Mouse (Mus musculus) heart, embryonic 16.5 days (tissue): ENCODE results near the gene Btg3. TPM values are rescaled to one million over a fixed set of nuclear protein-coding genes. Genes with fewer than 3 reads are reported as not detected.

Experiments
- ATAC-seq: fragments of 200-750 bp; cut with Nextera tagmentation; replicated peaks from 2 replicates; pipeline ENCODE4 v1.8.0; 2017; ENCODE audit warnings: moderate number of reproducible peaks; ENCODE audit not compliant: insufficient read depth, low FRiP score; ENCODE audit errors: extremely low read depth
- H3K27ac ChIP-seq: fragments of 300-500 bp; sonication (generic); 2 replicates; pipeline ENCODE4 v1.5.1; 2014; ENCODE audit warnings: mild to moderate bottlenecking, low read length, control low read depth, moderate library complexity
- H3K27me3 ChIP-seq: fragments of 300-500 bp; sonication (generic); 2 replicates; pipeline ENCODE4 v1.6.1; 2014; ENCODE audit warnings: low read length, mixed read lengths; ENCODE audit not compliant: control insufficient read depth, insufficient read depth
- H3K36me3 ChIP-seq: fragments of 300-500 bp; sonication (generic); 2 replicates; pipeline ENCODE4 v1.6.1; 2014; ENCODE audit not compliant: control insufficient read depth, insufficient read depth
- H3K4me1 ChIP-seq: fragments of 300-500 bp; sonication (generic); 2 replicates; pipeline ENCODE4 v1.6.1; 2014; ENCODE audit warnings: low read length, mixed read lengths; ENCODE audit not compliant: control insufficient read depth, insufficient read depth
- H3K4me2 ChIP-seq: fragments of 300-500 bp; sonication (generic); 2 replicates; pipeline ENCODE4 v1.6.1; 2014; ENCODE audit warnings: low read depth, mild to moderate bottlenecking, control low read depth, low read length
- H3K4me3 ChIP-seq: fragments of 300-500 bp; sonication (generic); 2 replicates; pipeline ENCODE4 v1.5.1; 2014; ENCODE audit warnings: mild to moderate bottlenecking, control low read depth, low read length
- H3K9ac ChIP-seq: fragments of 300-500 bp; sonication (generic); 2 replicates; pipeline ENCODE4 v1.6.1; 2014; ENCODE audit warnings: low read length, control low read depth
- H3K9me3 ChIP-seq: fragments of 300-500 bp; sonication (generic); replicated peaks from 2 replicates; pipeline ENCODE4 v1.6.1; 2016; ENCODE audit warnings: low read length; ENCODE audit not compliant: control insufficient read depth
- WGBS: fragments of 180-500 bp; shearing (Covaris S2); extraction: QIAGEN DNeasy Blood & Tissue Kit; methylation state at CpG from one replicate; pipeline ENCODE4 v1.1.7; 2014; 5-methylcytosine and 5-hydroxymethylcytosine counted together
- polyA plus RNA-seq: library from polyadenylated mRNA; unstranded; fragments of >200 nt; fragmentation: Nextera tagmentation; extraction: Ambion mirVana; gene quantifications from 2 replicates; pipeline ENCODE4 v1.2.1, GENCODE M21; 2015

The Btg3 gene
- polyA plus RNA-seq, 1 experiment from 2014 or later: 40.2 TPM

DNA sequence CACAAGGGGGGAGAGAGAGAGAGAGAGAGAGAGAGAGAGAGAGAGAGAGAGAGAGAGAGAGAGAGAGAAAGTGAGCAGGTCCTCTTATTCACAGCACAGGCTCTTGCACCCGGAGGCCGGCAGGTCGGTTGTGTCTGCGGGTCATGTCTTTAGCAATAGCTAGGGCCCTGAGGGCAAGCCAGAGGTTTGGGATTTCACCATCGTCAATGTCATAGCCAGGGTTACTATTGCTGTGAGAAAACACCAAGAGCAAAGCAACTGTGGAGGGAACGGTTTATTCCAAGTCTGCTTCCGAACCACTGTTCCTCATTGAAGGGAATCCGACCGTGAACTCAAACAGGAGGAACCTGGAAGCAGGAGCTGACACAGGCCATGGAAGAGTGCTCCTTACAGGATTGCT, 80.9 kb downstream of the Btg3 start:
- ATAC-seq: no peak
- no peak overlapping the region for H3K4me3 ChIP-seq
- H3K9ac ChIP-seq: no peak overlapping the region
- H3K9me3 ChIP-seq: no peaks in the 10 kb centered on the region
- H3K27me3 ChIP-seq: no peaks in the 10 kb centered on the region
- no peaks in the 10 kb centered on the region for H3K36me3 ChIP-seq
- no peak overlapping the region for H3K27ac ChIP-seq
- H3K4me1 ChIP-seq: peaks cover 3% of the 10 kb centered on the region; the same call in 1 of the 2 replicates
- 84% methylated on average over 9 of the region's 9 CpGs for WGBS
- H3K4me2 ChIP-seq: no peak overlapping the region

GRCm38 (mm10) chr16:78295601-78296000, 81.4 kb downstream of the Btg3 start:
- Histone ChIP-seq H3K36me3 (no peaks in the 10 kb centered on the region), H3K9me3 (no peaks in the 10 kb centered on the region), H3K4me2 (no peak overlapping the region), H3K4me3 (no peak overlapping the region), H3K4me1 (peaks cover 3% of the 10 kb centered on the region; the same call in 1 of the 2 replicates), H3K27me3 (no peaks in the 10 kb centered on the region), H3K27ac (no peak overlapping the region), H3K9ac (no peak overlapping the region)
- 35% methylated on average over 2 of the region's 4 CpGs for WGBS
- no peak for ATAC-seq

GRCm38 (mm10) chr16:78294606-78295275, 82.3 kb downstream of the Btg3 start:
- H3K4me2 ChIP-seq: no peak overlapping the region
- ATAC-seq: no peak; the same call in 1 of the 2 replicates
- H3K4me3 ChIP-seq: no peak overlapping the region
- no peak overlapping the region; the same call in 1 of the 2 replicates for H3K27ac ChIP-seq
- H3K4me1 ChIP-seq: peaks cover 3% of the 10 kb centered on the region; the same call in 1 of the 2 replicates
- H3K36me3 ChIP-seq: no peaks in the 10 kb centered on the region
- H3K9me3 ChIP-seq: no peaks in the 10 kb centered on the region
- WGBS: 50% methylated on average over 5 of the region's 5 CpGs
- H3K27me3 ChIP-seq: no peaks in the 10 kb centered on the region
- H3K9ac ChIP-seq: no peak overlapping the region

DNA sequence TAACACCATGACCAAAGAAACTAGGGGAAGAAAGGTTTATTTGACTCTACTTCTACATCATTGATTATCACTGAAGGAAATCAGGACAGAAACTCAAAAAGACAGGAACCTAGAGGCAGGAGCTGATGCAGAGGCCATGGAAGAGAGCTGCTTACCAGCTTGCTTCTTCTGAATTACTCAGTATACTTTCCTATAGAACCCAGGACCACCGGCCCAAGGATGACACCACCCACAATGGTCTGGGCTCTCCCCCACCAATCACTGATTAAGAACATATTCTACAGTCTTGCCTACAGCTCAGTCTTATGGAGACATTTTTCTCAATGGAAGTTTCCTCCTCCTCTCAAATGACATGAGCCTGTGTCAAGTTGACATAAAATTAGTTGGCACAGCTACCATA, 82.9 kb downstream of the Btg3 start:
- Histone ChIP-seq H3K4me3 (no peak overlapping the region), H3K9me3 (no peaks in the 10 kb centered on the region), H3K27me3 (no peaks in the 10 kb centered on the region), H3K27ac (no peak overlapping the region), H3K4me2 (no peak overlapping the region), H3K36me3 (no peaks in the 10 kb centered on the region), H3K9ac (no peak overlapping the region), H3K4me1 (peaks cover 3% of the 10 kb centered on the region; the same call in 1 of the 2 replicates)
- no peak for ATAC-seq
- WGBS: 83% methylated on average over 1 of the region's 1 CpGs

GRCm38 (mm10) chr16:78283231-78283630, 93.8 kb downstream of the Btg3 start:
- Histone ChIP-seq H3K4me2 (no peak overlapping the region), H3K9ac (no peak overlapping the region), H3K4me1 (no peaks in the 10 kb centered on the region), H3K27ac (no peak overlapping the region), H3K36me3 (no peaks in the 10 kb centered on the region), H3K4me3 (no peak overlapping the region), H3K27me3 (no peaks in the 10 kb centered on the region), H3K9me3 (no peaks in the 10 kb centered on the region)
- ATAC-seq: no peak
- WGBS: 70% methylated on average over 5 of the region's 5 CpGs

Other genes with a start within 250 kb of the Btg3 start
- gene Cxadr, start 75.7 kb downstream of the Btg3 start, polyA plus RNA-seq: 25.8 and 28.5 TPM in 2 replicates
- gene D16Ertd472e, start 199.5 kb upstream of the Btg3 start, polyA plus RNA-seq: 7.6 and 9.6 TPM in 2 replicates